Comparison of ENCODE assay signal across 22 mouse cellular contexts in the genomic region with DNA sequence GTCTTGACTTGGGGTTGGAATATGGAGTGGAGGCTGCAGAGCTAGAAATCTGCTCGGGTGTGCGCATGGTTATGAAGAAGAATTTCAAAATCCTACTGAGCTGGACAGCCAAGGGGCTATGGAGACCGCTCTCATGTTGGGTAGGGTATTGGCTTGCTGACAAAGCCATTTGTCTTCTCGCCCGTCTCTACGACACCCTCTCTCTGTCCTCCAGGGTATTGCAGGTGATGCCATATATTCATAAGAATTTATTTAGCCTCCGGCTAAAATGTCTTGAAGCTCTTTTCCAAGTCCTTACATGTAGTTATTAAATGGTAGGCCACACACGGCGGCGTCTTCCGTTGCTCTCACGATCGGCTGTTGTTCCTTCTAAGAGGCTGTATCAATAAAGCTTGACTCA. TPM values are rescaled to one million over a fixed set of nuclear protein-coding genes. Genes with fewer than 3 reads are reported as not detected.
DNase-seq lines count a peak whose midpoint lies in the region; TF ChIP-seq lines count a peak whose summit lies in the region.
"Had no signal": no experiment of that assay in that cellular context is flagged by ENCODE, and none has a peak within 500 bp of the region (broad histone marks: within the 10 kb centered on the region; RNA-seq: fewer than 3 reads in every experiment).

No protein-coding gene starts in this region.

- no peak overlapping the region for H3K27ac ChIP-seq in gastrocnemius, adult 2 months
- no peak overlapping the region for H3K27ac ChIP-seq in layer of hippocampus, adult 2 months
- H3K27ac ChIP-seq in ES-E14 (ENCODE audit: insufficient read depth, low read depth, low read length, poor library complexity, severe bottlenecking): no peak overlapping the region
- H3K27ac ChIP-seq: embryonic facial prominence, embryonic 10.5 days; heart, embryonic 15.5 days; hindbrain, embryonic 15.5 days; limb, embryonic 10.5 days; midbrain, embryonic 13.5 days; stomach, embryonic 15.5 days had no signal

- no peak overlapping the region for H3K4me3 ChIP-seq in gastrocnemius, adult 2 months
- H3K4me3 ChIP-seq in layer of hippocampus, adult 2 months: no peak overlapping the region
- H3K4me3 ChIP-seq in ES-E14 (ENCODE audit: insufficient read depth in 1 of 2, low read depth in 1 of 2, low read length in 2 of 2, poor library complexity in 1 of 2, severe bottlenecking in 1 of 2): no peak overlapping the region
- H3K4me3 ChIP-seq: embryonic facial prominence, embryonic 10.5 days; heart, embryonic 15.5 days; hindbrain, embryonic 15.5 days; limb, embryonic 10.5 days; megakaryocyte, embryonic 14.5 days; midbrain, embryonic 13.5 days; stomach, embryonic 15.5 days had no signal

- H3K4me1 ChIP-seq in ES-E14 (ENCODE audit: control insufficient read depth in 2 of 2, insufficient read depth in 2 of 2, low read length in 2 of 2, poor library complexity in 1 of 2): peaks cover 0 to 7% of the 10 kb centered on the region in 2 experiments; a peak in 2 of 4 replicates

- DNase-seq in gastrocnemius, adult 2 months: no peak
- no peak for DNase-seq in gastrocnemius, postnatal 25 days
- no peak for DNase-seq in layer of hippocampus, adult 2 months (ENCODE audit: low spot score in 2 of 2)
- no peak for DNase-seq in layer of hippocampus, postnatal 10 days (ENCODE audit: low spot score in 2 of 2)
- peak; percentile 23 to 31 for DNase-seq in B cell, adult 2 months
- DNase-seq in ES-E14 (ENCODE audit: low read depth, low spot score) (peak; percentile 33), MN1 (ENCODE audit: low spot score) (no peak)
- DNase-seq in embryo, embryonic 10.5 days (ENCODE audit: low spot score): no peak
- DNase-seq: cerebellum, adult 11-12 months; cerebellum, postnatal 36 days; gastrocnemius, postnatal 36 days; heart, postnatal 36 days; liver; thymus, adult 18-20 months had no signal

- no peaks in the 10 kb centered on the region for H3K9me3 ChIP-seq in ES-E14 (ENCODE audit: control insufficient read depth, insufficient read depth, low read depth, low read length)
- H3K9me3 ChIP-seq: embryonic facial prominence, embryonic 10.5 days; heart, embryonic 15.5 days; hindbrain, embryonic 15.5 days; limb, embryonic 10.5 days; midbrain, embryonic 13.5 days; stomach, embryonic 15.5 days had no signal

- no peaks in the 10 kb centered on the region for H3K36me3 ChIP-seq in ES-E14 (ENCODE audit: control insufficient read depth, insufficient read depth, low read length, poor library complexity, severe bottlenecking)
- H3K36me3 ChIP-seq: embryonic facial prominence, embryonic 10.5 days; G1E; heart, embryonic 15.5 days; hindbrain, embryonic 15.5 days; limb, embryonic 10.5 days; midbrain, embryonic 13.5 days; stomach, embryonic 15.5 days had no signal

- peak; percentile 17; the same call in 1 of the 2 replicates for TF ChIP-seq CTCF in gastrocnemius, adult 2 months (IDR thresholded peaks at IDR 0.05)
- TF ChIP-seq CTCF in layer of hippocampus, adult 2 months (conservative IDR thresholded peaks at IDR 0.05): peak; percentile 41

- intact Hi-C loops in gastrocnemius, adult 2 months (cut with DNase I): loop anchor here (2.0 kb wide), 1 partner anchor 21 kb away; no protein-coding TSS in a partner anchor

- in situ Hi-C loops in ES-E14 (cut with MboI; ENCODE audit: low sequenced_read_pairs in 2 of 2, unreplicated experiment in 2 of 2): loop anchor here in 1 of 2 experiments (25.0 kb wide), 1 partner anchor 592 kb away; no protein-coding TSS in a partner anchor

- H3K9ac ChIP-seq in ES-E14 (ENCODE audit: insufficient read depth, low read depth, low read length, poor library complexity, severe bottlenecking): no peak overlapping the region
- H3K9ac ChIP-seq: heart, embryonic 15.5 days; hindbrain, embryonic 15.5 days; midbrain, embryonic 13.5 days; stomach, embryonic 15.5 days had no signal

TF ChIP-seq in ES-E14, 5 proteins besides CTCF, POLR2A, EP300 and RAD21:
- TF ChIP-seq ZNF384 (IDR thresholded peaks at IDR 0.05; ENCODE audit: low read depth, low read length): no peak
- TF ChIP-seq MAFK (IDR thresholded peaks at IDR 0.05; ENCODE audit: insufficient read depth, low read depth, low read length): no peak
- TF ChIP-seq ZC3H11A (IDR thresholded peaks at IDR 0.05; ENCODE audit: borderline replicate concordance, low read depth, low read length): no peak
- TF ChIP-seq CHD2 (IDR thresholded peaks at IDR 0.05; ENCODE audit: low read depth, low read length): no peak
- TF ChIP-seq HCFC1 (IDR thresholded peaks at IDR 0.05; ENCODE audit: borderline replicate concordance, insufficient read depth, low read length): no peak

RNA-seq across cellular contexts. Expression of gene Llph, which starts 43.1 kb away (rescaled TPM):
- total RNA-seq in gastrocnemius, adult 2 months (2021): 10 to 100 TPM; 17.0 to 17.2 TPM
- total RNA-seq in gastrocnemius, postnatal 25 days (2021): 10 to 100 TPM; 11.4 to 12.8 TPM
- total RNA-seq in layer of hippocampus, adult 2 months (2021): 10 to 100 TPM; 15.0 to 16.1 TPM
- 10 to 100 TPM; 21.5 to 24.2 TPM for total RNA-seq in layer of hippocampus, postnatal 10 days (2021)
- 53.6 and 71.9 TPM in 2 replicates for total RNA-seq in ES-E14 (2012; rRNA removed)

Comparison
In these comparisons a context has a peak if more than half of its experiments do, and no peak if none do; other contexts are left out.
1. DNase-seq: peak in B cell, adult 2 months (2 of 2) and ES-E14 (single experiment); none in gastrocnemius, adult 2 months (single experiment), gastrocnemius, postnatal 25 days (single experiment), layer of hippocampus, adult 2 months (0 of 2), layer of hippocampus, postnatal 10 days (0 of 2), embryo, embryonic 10.5 days (single experiment) and MN1 (single experiment).